Mouse (Mus musculus): Measurements from ENCODE around the gene Acvr1b. TPM values are rescaled to one million over a fixed set of nuclear protein-coding genes. Genes with fewer than 3 reads are reported as not detected.

Gene Acvr1b
- polyA plus RNA-seq, 1 experiment from 2014 or later: 10.7 TPM

- Histone ChIP-seq H3K36me3 (ENCODE audit: control insufficient read depth, insufficient read depth, low read length) (peaks cover 56% of the 10 kb centered on the region), H3K4me2 (ENCODE audit: low read depth, low read length) (no peak overlapping the region), H3K9ac (ENCODE audit: low read depth, low read length) (no peak overlapping the region), H3K27me3 (replicated peaks; ENCODE audit: control insufficient read depth, insufficient read depth, low read length) (no peaks in the 10 kb centered on the region), H3K27ac (replicated peaks; ENCODE audit: low read depth, low read length) (no peak overlapping the region), H3K4me1 (ENCODE audit: control insufficient read depth, insufficient read depth, low read length) (peaks cover 12% of the 10 kb centered on the region), H3K4me3 (ENCODE audit: low read depth, low read length) (no peak overlapping the region), H3K9me3 (ENCODE audit: control insufficient read depth, low read length) (no peaks in the 10 kb centered on the region)
- ATAC-seq (ENCODE audit: low read depth): no peak
- DNase-seq (ENCODE audit: low spot score): no peak
- WGBS: 83% methylated on average over 16 of the region's 16 CpGs
Observed at GRCm38 (mm10) chr15:101194951-101195823, 21.3 kb downstream of the Acvr1b start.

- no peaks in the 10 kb centered on the region for H3K27me3 ChIP-seq (replicated peaks; ENCODE audit: control insufficient read depth, insufficient read depth, low read length)
- no peak for DNase-seq (ENCODE audit: low spot score)
- no peak overlapping the region for H3K27ac ChIP-seq (replicated peaks; ENCODE audit: low read depth, low read length)
- H3K36me3 ChIP-seq (ENCODE audit: control insufficient read depth, insufficient read depth, low read length): peaks cover 66% of the 10 kb centered on the region
- H3K9me3 ChIP-seq (ENCODE audit: control insufficient read depth, low read length): 0 out of 2 replicates have a peak, but pooled peaks cover 4% of the 10 kb centered on the region
- no peak overlapping the region for H3K9ac ChIP-seq (ENCODE audit: low read depth, low read length)
- no peak overlapping the region for H3K4me2 ChIP-seq (ENCODE audit: low read depth, low read length)
- ATAC-seq (ENCODE audit: low read depth): no peak
- peaks cover 12% of the 10 kb centered on the region for H3K4me1 ChIP-seq (ENCODE audit: control insufficient read depth, insufficient read depth, low read length)
- WGBS: 93% methylated on average over 8 of the region's 8 CpGs
- H3K4me3 ChIP-seq (ENCODE audit: low read depth, low read length): no peak overlapping the region
Observed at GRCm38 (mm10) chr15:101196079-101196795, 22.4 kb downstream of the Acvr1b start.

- peaks cover 74% of the 10 kb centered on the region for H3K36me3 ChIP-seq (ENCODE audit: control insufficient read depth, insufficient read depth, low read length)
- ATAC-seq (ENCODE audit: low read depth): no peak
- H3K27me3 ChIP-seq (replicated peaks; ENCODE audit: control insufficient read depth, insufficient read depth, low read length): no peaks in the 10 kb centered on the region
- H3K4me1 ChIP-seq (ENCODE audit: control insufficient read depth, insufficient read depth, low read length): peaks cover 4% of the 10 kb centered on the region
- no peak overlapping the region for H3K9ac ChIP-seq (ENCODE audit: low read depth, low read length)
- H3K4me2 ChIP-seq (ENCODE audit: low read depth, low read length): no peak overlapping the region
- 0 out of 2 replicates have a peak, but pooled peaks cover 4% of the 10 kb centered on the region for H3K9me3 ChIP-seq (ENCODE audit: control insufficient read depth, low read length)
- H3K4me3 ChIP-seq (ENCODE audit: low read depth, low read length): no peak overlapping the region
- no peak overlapping the region for H3K27ac ChIP-seq (replicated peaks; ENCODE audit: low read depth, low read length)
- no peak for DNase-seq (ENCODE audit: low spot score)
Observed at GRCm38 (mm10) chr15:101196961-101197360, 23.1 kb downstream of the Acvr1b start.

- peaks cover 80% of the 10 kb centered on the region for H3K36me3 ChIP-seq (ENCODE audit: control insufficient read depth, insufficient read depth, low read length)
- H3K9me3 ChIP-seq (ENCODE audit: control insufficient read depth, low read length): 0 out of 2 replicates have a peak, but pooled peaks cover 4% of the 10 kb centered on the region
- H3K9ac ChIP-seq (ENCODE audit: low read depth, low read length): no peak overlapping the region
- no peak overlapping the region for H3K27ac ChIP-seq (replicated peaks; ENCODE audit: low read depth, low read length)
- ATAC-seq (ENCODE audit: low read depth) (peak; percentile 27; the same call in 1 of the 2 replicates), DNase-seq (ENCODE audit: low spot score) (no peak)
- no peak overlapping the region for H3K4me3 ChIP-seq (ENCODE audit: low read depth, low read length)
- no peak overlapping the region for H3K4me2 ChIP-seq (ENCODE audit: low read depth, low read length)
- no peaks in the 10 kb centered on the region for H3K27me3 ChIP-seq (replicated peaks; ENCODE audit: control insufficient read depth, insufficient read depth, low read length)
- WGBS: 86% methylated on average over 15 of the region's 15 CpGs
- no peaks in the 10 kb centered on the region for H3K4me1 ChIP-seq (ENCODE audit: control insufficient read depth, insufficient read depth, low read length)
Observed at GRCm38 (mm10) chr15:101197497-101198179, 23.8 kb downstream of the Acvr1b start.

GRCm38 (mm10) chr15:101198218-101198617, 24.4 kb downstream of the Acvr1b start:
- Histone ChIP-seq H3K4me3 (ENCODE audit: low read depth, low read length) (no peak overlapping the region), H3K4me2 (ENCODE audit: low read depth, low read length) (no peak overlapping the region), H3K27me3 (replicated peaks; ENCODE audit: control insufficient read depth, insufficient read depth, low read length) (no peaks in the 10 kb centered on the region), H3K36me3 (ENCODE audit: control insufficient read depth, insufficient read depth, low read length) (peaks cover 86% of the 10 kb centered on the region), H3K9me3 (ENCODE audit: control insufficient read depth, low read length) (0 out of 2 replicates have a peak, but pooled peaks cover 4% of the 10 kb centered on the region), H3K27ac (replicated peaks; ENCODE audit: low read depth, low read length) (no peak overlapping the region), H3K9ac (ENCODE audit: low read depth, low read length) (no peak overlapping the region), H3K4me1 (ENCODE audit: control insufficient read depth, insufficient read depth, low read length) (no peaks in the 10 kb centered on the region)
- WGBS: 25% methylated on average over 3 of the region's 3 CpGs
- peak; percentile 88 for ATAC-seq (ENCODE audit: low read depth)
- DNase-seq (ENCODE audit: low spot score): peak; percentile 82

- ATAC-seq (ENCODE audit: low read depth) (no peak), DNase-seq (ENCODE audit: low spot score) (no peak)
- Histone ChIP-seq H3K4me1 (ENCODE audit: control insufficient read depth, insufficient read depth, low read length) (no peaks in the 10 kb centered on the region), H3K4me3 (ENCODE audit: low read depth, low read length) (no peak overlapping the region), H3K27me3 (replicated peaks; ENCODE audit: control insufficient read depth, insufficient read depth, low read length) (no peaks in the 10 kb centered on the region), H3K9ac (ENCODE audit: low read depth, low read length) (no peak overlapping the region), H3K27ac (replicated peaks; ENCODE audit: low read depth, low read length) (no peak overlapping the region), H3K4me2 (ENCODE audit: low read depth, low read length) (no peak overlapping the region), H3K36me3 (ENCODE audit: control insufficient read depth, insufficient read depth, low read length) (peaks cover 90% of the 10 kb centered on the region), H3K9me3 (ENCODE audit: control insufficient read depth, low read length) (0 out of 2 replicates have a peak, but pooled peaks cover 4% of the 10 kb centered on the region)
- WGBS: 88% methylated on average over 14 of the region's 14 CpGs
Observed at GRCm38 (mm10) chr15:101198850-101199249, 25.0 kb downstream of the Acvr1b start.

GRCm38 (mm10) chr15:101200777-101201295, 27.0 kb downstream of the Acvr1b start:
- H3K27ac ChIP-seq (replicated peaks; ENCODE audit: low read depth, low read length): no peak overlapping the region
- 0 out of 2 replicates have a peak, but pooled peaks cover 4% of the 10 kb centered on the region for H3K9me3 ChIP-seq (ENCODE audit: control insufficient read depth, low read length)
- H3K27me3 ChIP-seq (replicated peaks; ENCODE audit: control insufficient read depth, insufficient read depth, low read length): no peaks in the 10 kb centered on the region
- ATAC-seq (ENCODE audit: low read depth) (no peak), DNase-seq (ENCODE audit: low spot score) (no peak)
- H3K9ac ChIP-seq (ENCODE audit: low read depth, low read length): no peak overlapping the region
- H3K36me3 ChIP-seq (ENCODE audit: control insufficient read depth, insufficient read depth, low read length): peaks cover 84% of the 10 kb centered on the region
- no peak overlapping the region for H3K4me3 ChIP-seq (ENCODE audit: low read depth, low read length)
- no peaks in the 10 kb centered on the region for H3K4me1 ChIP-seq (ENCODE audit: control insufficient read depth, insufficient read depth, low read length)
- H3K4me2 ChIP-seq (ENCODE audit: low read depth, low read length): no peak overlapping the region
- 96% methylated on average over 9 of the region's 9 CpGs for WGBS

GRCm38 (mm10) chr15:101201414-101201813, 27.5 kb downstream of the Acvr1b start:
- no peaks in the 10 kb centered on the region for H3K27me3 ChIP-seq (replicated peaks; ENCODE audit: control insufficient read depth, insufficient read depth, low read length)
- 0 out of 2 replicates have a peak, but pooled peaks cover 4% of the 10 kb centered on the region for H3K9me3 ChIP-seq (ENCODE audit: control insufficient read depth, low read length)
- H3K27ac ChIP-seq (replicated peaks; ENCODE audit: low read depth, low read length): no peak overlapping the region
- H3K4me2 ChIP-seq (ENCODE audit: low read depth, low read length): no peak overlapping the region
- WGBS: 99% methylated on average over 3 of the region's 3 CpGs
- ATAC-seq (ENCODE audit: low read depth): no peak
- no peaks in the 10 kb centered on the region for H3K4me1 ChIP-seq (ENCODE audit: control insufficient read depth, insufficient read depth, low read length)
- peaks cover 84% of the 10 kb centered on the region for H3K36me3 ChIP-seq (ENCODE audit: control insufficient read depth, insufficient read depth, low read length)
- DNase-seq (ENCODE audit: low spot score): no peak
- H3K9ac ChIP-seq (ENCODE audit: low read depth, low read length): no peak overlapping the region
- H3K4me3 ChIP-seq (ENCODE audit: low read depth, low read length): no peak overlapping the region
